Mouse (Mus musculus) cerebellum, adult 18-20 months (tissue): ENCODE measurements around the gene Ccdc34.

ENCODE experiments used
- DNase-seq, 2 experiments: peaks; one replicate each; pipeline ENCODE4 v3.0.0; 2021

Gene Ccdc34

DNA sequence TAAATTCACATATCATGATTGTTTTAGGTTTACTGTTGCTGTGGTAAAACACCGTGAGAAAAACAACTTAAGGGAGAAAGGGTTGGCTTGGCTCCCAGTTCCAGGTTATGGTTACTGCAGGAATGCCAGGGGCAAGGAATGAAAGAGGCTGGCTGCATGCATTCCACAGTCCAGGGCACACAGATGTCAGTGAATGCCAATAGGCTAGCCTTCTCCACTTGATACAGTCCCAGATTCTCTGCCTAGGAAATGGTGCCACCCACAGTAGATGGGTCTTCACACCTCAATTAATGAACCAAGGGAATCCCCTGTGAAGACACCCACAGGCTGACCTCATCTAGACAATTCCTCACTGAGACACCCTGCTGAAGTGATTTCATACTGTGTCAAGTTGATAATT lies 12.9 kb upstream of the Ccdc34 start:
- no peak for DNase-seq

DNA sequence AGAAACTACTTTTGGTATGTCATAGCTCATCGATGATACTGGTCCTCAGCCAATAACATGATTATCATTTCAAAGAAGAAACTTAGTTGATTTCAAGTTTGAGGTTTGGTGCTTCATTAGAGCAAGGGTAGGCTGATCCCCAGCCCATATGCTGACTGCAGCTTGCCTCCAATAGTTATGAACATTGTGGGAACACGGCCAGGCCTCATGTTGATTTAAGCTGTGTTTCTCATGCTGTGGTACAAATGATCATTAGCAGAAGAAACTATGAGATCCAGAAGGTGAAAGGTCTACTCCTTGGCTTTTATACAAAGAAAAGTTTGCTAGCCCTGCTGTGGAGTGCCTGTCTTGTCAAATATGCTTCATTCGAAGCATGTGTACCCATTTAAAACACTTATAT lies 12.5 kb upstream of the Ccdc34 start:
- peak; percentile 52 to 62 for DNase-seq

DNA sequence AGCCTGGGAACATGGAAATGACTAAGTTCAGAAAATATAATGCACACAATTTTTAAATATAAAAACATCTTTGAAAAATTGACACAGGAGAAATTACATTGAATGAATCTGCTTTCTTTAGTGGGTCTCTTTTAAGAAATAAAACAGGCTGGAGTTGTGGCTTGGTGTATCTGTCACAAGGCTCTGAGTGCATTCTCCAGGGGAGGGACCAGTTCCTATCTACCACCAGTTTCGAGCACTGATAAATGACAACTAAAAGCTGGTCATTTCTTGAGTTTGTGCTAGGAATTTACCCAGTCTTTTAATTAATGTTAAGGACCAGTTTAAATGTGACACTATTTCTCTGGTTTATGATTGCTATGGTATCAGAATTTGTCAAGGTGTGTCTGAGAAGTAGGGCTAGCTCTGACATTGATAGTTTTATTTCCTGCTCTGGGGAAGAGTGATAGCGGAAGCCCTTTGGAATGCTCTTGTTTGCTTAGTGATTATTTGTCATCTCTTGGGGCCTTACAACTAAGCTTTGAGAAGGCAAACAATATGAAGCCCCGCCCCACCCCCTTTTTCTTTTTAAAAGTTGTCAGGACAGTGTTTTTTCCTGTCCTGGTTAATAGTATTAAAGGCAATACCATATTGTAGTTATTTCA lies 11.9 kb upstream of the Ccdc34 start:
- DNase-seq, result no peak

DNA sequence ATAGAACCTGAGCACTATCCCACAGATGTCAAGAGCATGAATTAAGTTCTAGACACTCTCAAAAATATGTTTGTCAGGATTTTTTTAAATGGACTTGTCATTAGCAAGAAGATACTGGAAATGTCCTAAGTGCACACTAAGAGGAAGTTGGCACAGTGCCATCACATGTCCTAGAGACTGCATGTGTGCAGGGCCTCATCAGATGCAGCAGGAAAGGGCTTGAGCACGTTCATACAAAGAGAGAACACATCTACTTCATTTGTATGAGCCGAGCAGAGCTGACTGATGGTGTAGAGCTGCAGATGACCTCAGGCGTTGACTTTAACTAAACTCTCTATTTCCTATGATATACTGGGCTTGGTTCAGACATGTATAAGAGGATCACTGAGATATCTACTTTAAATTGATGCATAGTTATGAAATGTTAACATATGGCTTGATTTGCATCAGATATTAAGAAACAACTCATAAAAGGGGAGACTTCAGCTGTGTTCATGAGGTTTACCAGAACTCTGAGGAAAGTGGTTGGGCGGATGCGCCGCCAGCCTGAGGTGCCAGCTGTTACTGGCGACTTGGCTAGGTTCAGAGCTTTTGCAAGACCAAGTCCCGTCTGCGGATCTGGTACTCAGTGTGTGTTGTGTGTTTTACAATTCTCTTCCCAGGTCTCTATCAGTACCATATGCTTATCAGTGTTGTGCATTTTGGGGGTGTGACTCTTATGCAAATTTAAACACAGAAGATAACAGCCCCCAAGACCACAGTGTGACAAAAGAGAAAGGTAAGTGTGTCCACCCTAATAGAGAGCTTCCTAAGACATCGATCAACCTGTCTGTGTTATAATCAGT lies 10.0 kb upstream of the Ccdc34 start:
- DNase-seq, result no peak

DNA sequence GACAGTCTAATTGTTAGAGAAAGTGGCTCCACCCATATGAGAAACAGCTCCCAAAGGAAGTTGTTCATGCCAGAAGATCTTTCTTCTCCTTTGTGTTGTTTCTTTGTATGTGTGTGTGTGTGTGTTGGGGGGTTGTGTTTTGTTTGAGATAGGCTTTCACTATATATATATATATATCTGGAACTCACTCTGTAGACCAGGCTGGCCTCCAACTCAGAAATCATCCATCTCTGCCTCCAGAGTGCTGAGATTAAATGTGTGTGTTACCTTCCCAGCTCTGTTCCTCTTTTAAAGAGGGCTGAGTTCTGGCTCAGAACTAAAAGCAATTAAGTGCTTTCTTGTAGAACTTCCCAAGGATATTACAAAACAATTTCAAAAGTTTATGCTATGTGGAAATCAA lies 8.2 kb upstream of the Ccdc34 start:
- DNase-seq, result no peak

DNA sequence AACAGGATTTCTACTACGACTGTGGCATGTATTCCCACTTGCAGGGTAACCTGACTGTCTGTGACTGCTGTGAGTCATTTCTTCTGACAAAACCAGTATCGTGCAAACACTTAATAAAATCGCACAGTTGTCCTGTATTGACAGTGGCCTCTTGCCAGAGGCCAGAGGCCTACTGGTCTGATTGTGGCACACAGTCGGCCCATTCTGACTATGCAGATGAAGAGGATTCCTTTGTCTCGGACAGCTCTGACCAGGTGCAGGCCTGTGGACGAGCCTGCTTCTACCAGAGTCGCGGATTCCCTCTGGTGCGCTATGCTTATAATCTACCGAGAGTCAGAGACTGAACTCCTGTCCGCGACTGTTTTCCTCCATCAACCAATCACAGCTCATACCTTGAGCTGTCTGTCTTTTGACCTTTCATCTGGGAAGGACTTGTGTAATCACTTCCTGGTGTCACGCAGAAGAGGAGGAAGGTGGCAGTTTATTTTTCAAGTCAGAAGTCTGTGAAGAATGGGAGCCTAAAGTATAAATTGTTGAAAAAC lies 5.4 kb upstream of the Ccdc34 start:
- DNase-seq, result no peak

DNA sequence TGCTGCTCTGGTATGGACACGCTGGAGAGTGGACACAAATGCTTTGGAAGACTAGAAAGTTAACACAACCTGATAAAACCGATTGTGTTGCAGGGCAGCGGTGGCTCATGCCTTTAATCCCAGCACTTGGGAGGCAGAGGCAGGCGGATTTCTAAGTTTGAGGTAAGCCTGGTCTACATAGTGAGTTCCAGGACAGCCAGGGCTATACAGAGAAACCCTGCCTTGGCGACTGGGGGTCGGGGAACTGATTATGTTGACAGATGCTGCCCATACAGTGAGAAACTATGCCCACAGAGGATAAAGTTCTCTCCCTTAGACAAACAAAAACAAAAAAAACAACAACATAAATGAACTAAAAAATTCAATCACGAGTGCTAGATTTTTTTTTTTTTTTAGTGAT lies 530 bp upstream of the Ccdc34 start:
- no peak for DNase-seq

DNA sequence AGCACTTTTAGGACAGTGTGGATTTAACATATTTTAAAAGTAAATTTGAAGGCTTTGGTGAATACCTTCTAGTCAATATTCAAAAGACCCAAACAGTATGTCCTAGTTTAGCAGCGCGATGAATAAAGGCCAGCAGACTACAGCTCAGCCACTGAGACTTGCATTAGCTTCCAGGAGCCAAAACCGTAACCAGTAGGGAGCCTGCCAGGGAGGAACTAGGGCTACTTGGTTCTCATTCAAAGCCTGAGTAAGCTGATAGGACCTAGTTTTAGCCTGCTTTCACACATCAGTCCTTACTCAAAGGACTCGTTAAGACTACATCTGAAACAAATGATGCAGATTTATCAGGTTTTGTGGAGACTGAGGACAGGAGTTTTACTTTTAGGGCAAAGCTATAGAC lies 2.0 kb downstream of the Ccdc34 start:
- no peak for DNase-seq

DNA sequence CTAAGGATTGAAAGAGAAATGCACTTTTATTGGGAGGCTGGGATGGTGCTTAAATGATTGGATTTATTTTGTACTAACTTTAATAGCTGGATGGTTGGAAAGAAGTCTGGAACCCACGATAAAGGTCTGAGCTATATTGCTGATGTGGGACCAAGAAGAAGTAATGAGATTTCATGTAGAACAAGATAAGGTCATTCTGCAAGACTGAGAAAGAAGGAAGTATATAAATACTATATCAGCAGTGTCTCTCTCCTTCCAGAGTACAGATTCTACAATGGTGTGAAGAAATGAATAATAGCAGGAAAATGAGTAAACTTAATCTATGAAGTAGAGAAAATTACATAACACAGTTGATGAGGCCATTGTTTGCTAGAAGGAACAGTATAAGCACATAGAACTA lies 2.8 kb downstream of the Ccdc34 start:
- DNase-seq, result no peak

DNA sequence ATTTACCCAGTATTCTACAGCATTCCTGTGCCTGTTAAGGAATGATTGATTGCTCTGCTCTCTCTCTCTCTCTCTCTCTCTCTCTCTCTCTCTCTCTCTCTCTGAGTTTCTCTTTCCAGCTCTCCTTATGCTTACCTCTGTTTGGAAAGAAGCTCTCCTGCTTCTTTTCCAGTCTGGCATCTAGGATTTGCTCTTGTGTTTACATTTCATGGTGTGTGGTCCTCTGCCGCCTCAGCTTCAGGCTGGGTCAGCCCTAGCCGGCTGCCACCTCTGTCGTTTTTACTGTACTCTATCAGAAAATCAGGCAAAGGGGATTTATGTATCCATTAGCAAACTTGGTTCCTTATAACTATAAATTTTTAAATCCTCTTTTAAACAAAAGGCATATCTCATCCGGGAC lies 18.6 kb downstream of the Ccdc34 start:
- DNase-seq, result no peak

DNA sequence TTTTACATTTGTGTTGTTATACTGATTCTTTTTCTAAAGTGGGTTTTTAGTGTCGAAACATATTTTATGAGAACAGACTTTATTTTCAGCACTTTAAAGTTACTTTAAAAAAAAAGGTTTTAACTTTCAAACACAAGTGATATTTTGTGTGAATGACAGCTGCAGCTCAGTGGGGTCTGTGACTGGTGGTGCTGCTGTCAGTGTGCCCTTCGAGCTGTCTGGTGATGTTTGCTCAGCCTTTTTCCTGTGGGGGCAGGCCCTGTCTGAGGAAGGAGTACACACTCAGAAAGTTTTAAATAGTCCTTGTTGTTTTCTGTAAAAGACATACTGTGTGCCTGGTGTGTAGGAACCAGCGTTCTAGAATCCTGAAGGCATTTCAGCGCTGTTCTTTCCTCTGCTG lies 19.0 kb downstream of the Ccdc34 start:
- no peak for DNase-seq

DNA sequence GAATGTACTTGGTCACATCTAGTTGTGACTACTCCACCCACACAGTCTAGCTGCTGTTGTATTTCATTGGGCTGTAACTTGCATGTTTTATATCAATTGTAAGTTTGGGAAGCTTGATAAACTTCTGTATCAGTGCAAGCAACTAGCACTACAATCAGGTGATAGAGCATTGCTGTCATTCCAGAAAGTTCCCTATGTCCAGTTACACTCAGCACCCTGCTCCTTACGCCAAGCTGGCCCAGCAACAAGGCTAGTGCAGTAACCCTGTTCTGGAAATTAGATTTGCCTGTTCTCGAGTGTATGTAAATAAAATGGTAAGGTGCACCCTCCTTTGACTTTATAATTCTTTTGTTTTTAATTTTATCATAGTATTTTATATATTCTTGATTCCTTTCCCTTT lies 19.6 kb downstream of the Ccdc34 start:
- no peak for DNase-seq

DNA sequence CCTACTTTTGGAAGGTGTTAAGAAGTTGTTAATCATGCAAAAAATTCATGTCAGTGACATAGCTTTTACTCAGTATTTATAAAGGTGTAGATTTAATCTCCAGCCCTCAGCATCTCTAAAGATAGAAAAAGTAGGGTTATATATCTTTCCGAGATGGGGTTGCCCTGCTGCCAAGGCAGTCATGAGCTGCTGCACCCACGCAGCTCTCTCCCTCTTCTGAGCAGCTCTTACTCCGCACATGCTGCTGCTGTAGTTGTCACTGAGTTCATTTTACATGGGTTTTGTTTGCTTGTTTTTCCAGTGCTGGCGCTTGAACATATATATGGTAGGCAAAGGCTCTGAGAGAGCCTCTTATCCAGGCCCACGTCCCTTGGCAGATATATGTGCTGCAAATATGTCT lies 20.7 kb downstream of the Ccdc34 start:
- no peak for DNase-seq

DNA sequence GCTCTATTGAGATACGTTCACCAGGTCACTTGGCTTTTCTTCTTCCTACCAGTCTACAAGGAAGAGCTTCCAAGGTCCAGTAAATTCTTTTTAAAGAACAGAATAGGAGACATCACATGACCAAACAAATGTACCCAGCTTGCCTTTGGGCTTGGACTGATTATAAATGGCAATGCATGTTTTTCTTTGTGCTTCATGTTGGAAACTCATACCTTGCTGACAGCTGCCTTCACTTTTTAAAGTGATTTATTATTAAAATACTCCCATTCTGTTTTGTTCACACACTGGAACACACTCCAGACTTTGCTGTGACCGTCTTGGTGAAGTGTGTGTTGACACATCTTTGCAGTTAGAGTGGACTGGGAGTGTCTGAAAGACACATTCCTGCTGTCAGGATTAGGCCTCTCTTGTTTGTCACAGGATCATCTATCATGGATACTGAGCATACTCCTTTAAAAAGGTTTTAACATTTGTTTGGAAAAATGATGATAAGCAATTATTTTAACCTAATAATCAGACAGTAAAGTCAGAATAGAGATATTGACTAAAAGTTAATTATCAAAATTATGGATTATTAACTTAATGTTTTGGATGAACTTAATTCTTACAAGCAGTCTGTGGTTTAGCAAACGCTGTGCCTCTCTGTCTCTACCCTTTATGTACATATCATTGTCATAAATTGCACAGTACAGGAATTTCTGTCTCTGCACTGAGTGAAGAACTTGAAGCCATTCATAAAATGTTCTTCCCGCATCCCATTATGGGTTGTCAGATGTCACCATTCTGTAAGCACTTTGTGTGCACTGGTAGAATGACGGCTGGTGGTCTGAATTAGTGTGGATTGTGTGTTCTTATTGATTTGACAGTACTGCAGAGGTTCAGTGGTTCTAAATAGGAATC lies 25.5 kb downstream of the Ccdc34 start:
- no peak for DNase-seq

DNA sequence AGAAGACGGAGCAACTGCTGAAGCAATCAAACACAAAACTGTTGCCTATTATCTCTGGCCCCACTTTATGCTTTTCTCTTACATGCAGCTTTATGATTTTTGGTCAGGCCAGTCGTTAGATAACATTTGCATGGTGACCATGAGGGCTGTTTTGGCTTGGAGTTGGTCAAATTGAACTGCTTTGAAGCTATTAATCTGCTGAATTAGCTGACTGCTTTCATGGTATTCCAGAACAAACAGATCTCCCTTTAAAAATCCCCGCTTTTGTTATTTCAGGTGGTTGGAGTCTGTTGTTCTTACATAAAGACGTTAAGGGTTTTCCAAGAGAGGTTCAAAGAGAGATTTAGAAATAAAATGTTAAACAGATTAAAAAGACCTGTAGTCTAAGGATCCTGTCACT lies 40.8 kb downstream of the Ccdc34 start:
- DNase-seq, result no peak

DNA sequence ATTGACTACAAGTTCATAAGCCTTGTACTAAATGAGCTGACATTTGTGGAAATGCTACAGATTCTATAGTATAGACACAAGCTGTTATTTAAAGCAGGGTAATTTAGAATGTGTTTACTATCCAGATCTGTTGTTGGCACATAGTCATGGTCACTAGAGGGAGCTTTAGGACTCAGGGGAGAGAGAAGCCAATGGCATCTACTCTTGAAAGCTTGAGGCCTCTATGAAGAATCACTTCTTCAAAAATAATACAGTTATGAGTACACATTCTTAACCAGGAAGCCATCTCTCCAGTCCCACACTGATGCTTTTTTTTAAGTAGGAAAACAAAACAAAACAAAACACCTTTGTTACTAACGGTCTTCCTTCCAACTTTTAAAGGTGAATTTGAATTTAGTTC lies 45.5 kb downstream of the Ccdc34 start:
- no peak for DNase-seq

DNA sequence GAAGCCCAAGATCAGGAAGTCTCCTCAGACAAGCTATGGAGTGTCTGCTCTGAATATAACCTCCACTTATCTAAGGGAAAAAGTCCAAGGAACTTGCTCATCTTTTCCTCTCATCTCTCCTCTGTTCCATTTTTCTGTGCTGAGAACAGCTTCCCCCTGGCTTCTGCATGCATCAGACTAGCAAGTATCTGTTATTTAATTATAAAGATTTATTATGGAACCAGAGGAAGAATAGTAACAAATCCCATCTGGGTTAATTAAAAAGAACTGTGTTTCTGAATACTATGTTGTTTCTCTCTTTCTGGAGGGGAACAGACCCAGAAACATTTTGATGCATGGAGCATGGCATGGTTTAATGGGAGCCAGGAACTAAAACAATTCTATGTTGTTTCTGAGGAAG lies 51.3 kb downstream of the Ccdc34 start:
- no peak for DNase-seq

DNA sequence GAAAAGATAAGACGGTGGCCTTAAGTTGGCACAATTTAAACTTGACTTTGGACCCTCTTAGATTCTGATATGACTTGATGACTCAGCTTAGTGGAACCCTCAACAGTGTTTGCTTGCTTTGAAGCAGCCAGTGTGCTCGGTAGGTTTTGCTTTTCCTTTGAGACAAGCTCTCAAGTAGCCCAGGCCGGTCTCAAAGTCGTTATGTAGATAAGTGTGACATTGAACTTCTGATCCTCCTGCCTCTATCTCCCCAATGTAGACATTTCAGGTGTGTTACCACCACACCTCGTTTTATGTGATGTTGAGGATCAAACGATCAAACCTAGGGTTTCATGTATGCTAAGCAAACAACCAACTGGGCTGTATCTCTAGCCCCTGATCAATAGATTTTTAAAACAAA lies 55.4 kb downstream of the Ccdc34 start:
- no peak for DNase-seq

DNA sequence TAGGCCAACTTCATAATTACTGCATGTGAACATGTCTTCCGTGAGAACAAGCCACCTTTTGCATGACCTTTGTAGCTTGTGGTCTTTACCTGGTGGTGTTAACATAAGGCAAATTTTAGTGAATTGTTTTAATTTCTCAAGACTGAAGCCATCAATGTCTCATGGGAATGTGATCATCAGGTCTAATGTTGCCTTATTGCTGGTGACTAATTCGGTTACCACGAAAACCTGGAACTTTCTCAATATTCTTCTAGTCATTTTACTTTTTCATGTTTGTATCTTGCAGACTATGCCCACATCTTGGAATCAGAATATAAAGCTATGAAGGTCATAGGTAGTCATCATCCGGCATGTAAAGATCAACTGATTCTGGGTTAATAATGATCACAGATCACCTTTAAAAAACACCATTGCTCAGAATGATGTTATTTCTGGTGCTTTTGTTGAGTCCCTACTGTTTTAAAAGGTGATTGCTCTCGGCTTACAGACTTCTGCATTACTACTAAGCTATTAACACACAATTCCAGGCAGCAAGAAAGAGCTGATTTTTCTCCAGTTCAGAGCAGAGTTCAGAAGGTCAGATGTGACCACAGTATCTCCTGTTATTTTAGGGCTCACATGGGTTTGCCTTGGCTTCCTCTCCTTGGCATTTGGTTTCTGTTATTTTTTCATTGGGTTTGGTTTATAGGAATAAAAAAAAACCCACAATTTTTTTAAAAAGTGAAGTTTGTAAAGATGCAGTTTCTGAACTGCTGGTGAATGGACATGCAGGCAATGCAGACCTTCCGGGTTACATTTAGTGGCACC lies 57.2 kb downstream of the Ccdc34 start:
- DNase-seq, result no peak

DNA sequence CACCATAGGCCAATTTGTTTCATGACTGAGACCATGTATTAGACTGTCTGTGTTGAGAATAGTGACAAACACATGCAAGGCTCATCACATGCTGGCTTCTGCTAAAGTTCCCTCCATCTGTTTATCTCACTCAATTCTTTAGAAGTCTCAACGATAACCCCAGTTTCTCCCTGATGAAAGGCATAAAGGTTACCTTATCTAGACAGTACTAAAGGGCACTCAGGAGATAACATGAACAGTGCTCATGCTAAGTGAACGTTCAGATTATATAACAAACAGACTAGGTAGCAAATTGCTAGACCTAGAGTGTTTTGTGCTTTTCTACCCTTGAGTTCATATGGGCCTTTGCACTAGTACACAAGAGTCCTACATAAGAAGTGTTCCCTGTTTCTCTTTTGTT lies 59.6 kb downstream of the Ccdc34 start:
- no peak for DNase-seq

DNA sequence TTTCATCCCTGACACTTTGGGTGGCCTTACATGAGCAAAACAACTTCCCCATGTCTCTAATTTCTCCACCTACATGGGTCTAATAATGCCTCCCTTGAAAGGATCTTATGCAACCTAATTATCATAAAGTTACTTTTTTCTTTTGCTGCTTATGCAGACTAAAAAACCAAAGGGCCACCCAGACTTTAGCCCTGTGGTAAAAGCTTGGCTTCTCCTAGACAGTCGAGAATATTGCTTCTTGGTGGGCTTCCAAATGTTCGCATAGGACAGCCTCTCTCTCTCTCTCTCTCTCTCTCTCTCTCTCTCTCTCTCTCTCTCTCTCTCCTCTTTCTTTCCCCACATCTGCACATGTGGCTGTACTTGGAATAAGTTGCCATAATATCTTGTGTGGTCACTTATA lies 60.0 kb downstream of the Ccdc34 start:
- DNase-seq, result no peak

DNA sequence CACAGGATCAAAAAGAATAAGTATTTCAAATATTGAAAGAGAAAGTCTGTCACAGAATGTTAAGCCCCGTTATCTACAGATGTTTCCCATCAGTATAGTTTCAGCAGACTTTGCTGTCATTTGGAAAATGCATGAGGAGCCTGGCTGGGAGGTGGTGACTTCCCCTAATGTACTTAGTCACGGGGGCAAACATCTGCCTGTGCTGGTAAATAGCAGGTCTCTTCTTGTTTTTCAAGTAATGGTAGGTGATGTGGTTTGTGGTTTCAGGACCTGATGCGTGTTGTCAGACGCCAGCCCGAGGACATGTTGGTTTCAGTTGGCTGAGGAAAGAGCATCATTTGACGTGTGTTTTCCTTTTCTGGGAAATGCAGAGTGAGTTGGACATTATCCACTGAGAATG lies 62.9 kb downstream of the Ccdc34 start:
- DNase-seq, result no peak

DNA sequence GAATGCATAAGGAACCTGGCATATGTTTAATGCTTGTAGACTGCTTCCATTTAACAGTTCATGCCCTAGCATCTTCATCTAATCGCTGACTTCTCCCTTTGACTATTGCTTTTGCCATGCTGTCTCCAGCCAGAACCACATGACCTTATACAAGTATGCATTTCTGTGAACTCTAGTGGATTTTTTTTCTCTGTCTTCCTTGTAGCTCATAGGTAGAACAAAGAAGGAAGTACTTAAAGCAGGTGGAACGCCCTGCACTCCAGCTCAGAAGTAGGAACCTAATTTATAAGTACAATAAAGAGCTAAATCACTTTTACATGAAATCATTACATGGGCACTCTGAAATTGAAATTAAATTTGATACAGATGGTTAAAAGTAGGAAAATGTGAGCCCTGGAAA lies 65.4 kb downstream of the Ccdc34 start:
- DNase-seq, result no peak
